ENCODE assay signal across 8 mouse cellular contexts in genomic region chr7:75863248-75863911, GRCm38 (mm10). TPM values are rescaled to one million over a fixed set of nuclear protein-coding genes. Genes with fewer than 3 reads are reported as not detected.
DNase-seq lines count a peak whose midpoint lies in the region; ATAC-seq and TF ChIP-seq lines count a peak whose summit lies in the region.
"Not testable (repeated sequence)": the region's sequence is repeated elsewhere in the genome, so short reads cannot be mapped to it uniquely, and the experiment has no call there.

No protein-coding gene starts in this region.

- peak; percentile 18 for DNase-seq in cerebellum, adult 9-11 months

- H3K9me3 ChIP-seq in erythroblast, embryonic 14.5 days (ENCODE audit: control insufficient read depth, low read length) = peaks cover 22% of the 10 kb centered on the region
- H3K9me3 ChIP-seq in kidney, embryonic 15.5 days (replicated peaks); liver, embryonic 12.5 days (replicated peaks); liver, embryonic 15.5 days (replicated peaks); stomach, embryonic 15.5 days: not testable (repeated sequence)

- H3K4me2 ChIP-seq in kidney, embryonic 15.5 days; stomach, embryonic 15.5 days: not testable (repeated sequence)
- H3K4me2 ChIP-seq in liver, embryonic 12.5 days = peak overlapping the region; percentile 38
- H3K4me2 ChIP-seq in liver, embryonic 15.5 days = peak overlapping the region; percentile 51

- H3K4me1 ChIP-seq in bone marrow, adult 2 months (ENCODE audit: control insufficient read depth, insufficient read depth, low read length); kidney, embryonic 15.5 days; stomach, embryonic 15.5 days: not testable (repeated sequence)
- peaks cover 67% of the 10 kb centered on the region for H3K4me1 ChIP-seq in erythroblast, embryonic 14.5 days (ENCODE audit: control insufficient read depth)
- peaks cover 57% of the 10 kb centered on the region for H3K4me1 ChIP-seq in liver, embryonic 12.5 days
- H3K4me1 ChIP-seq in liver, embryonic 15.5 days (replicated peaks) = peaks cover 77% of the 10 kb centered on the region

- H3K27ac ChIP-seq in bone marrow, adult 2 months (ENCODE audit: control insufficient read depth, insufficient read depth, low read depth, low read length, poor library complexity) = peak overlapping the region; percentile 5; the same call in 1 of the 2 replicates
- H3K27ac ChIP-seq in kidney, embryonic 15.5 days; stomach, embryonic 15.5 days: not testable (repeated sequence)
- peak overlapping the region; percentile 78 for H3K27ac ChIP-seq in liver, embryonic 12.5 days
- peak overlapping the region; percentile 78 for H3K27ac ChIP-seq in liver, embryonic 15.5 days (replicated peaks)

- TF ChIP-seq POLR2A in bone marrow, adult 2 months (IDR thresholded peaks at IDR 0.05; ENCODE audit: borderline replicate concordance, control insufficient read depth, low read depth, low read length) = not testable (repeated sequence)

- ATAC-seq in kidney, embryonic 15.5 days (replicated peaks; ENCODE audit: low FRiP score) = 0 out of 2 replicates have a peak, but pooled peaks have one; percentile 41
- peak; percentile 96 for ATAC-seq in liver, embryonic 12.5 days
- peak; percentile 93 for ATAC-seq in liver, embryonic 15.5 days (ENCODE audit: insufficient read depth)
- peak; percentile 77 for ATAC-seq in megakaryocyte progenitor cell, adult 5-6 weeks (replicated peaks; ENCODE audit: poor library complexity)
- ATAC-seq in stomach, embryonic 15.5 days (ENCODE audit: insufficient read depth, low FRiP score, low read depth) = peak; percentile 86

- H3K36me3 ChIP-seq in erythroblast, embryonic 14.5 days (ENCODE audit: control insufficient read depth) = peaks cover 77% of the 10 kb centered on the region
- peaks cover 40% of the 10 kb centered on the region for H3K36me3 ChIP-seq in kidney, embryonic 15.5 days
- H3K36me3 ChIP-seq in liver, embryonic 12.5 days = peaks cover 62% of the 10 kb centered on the region
- H3K36me3 ChIP-seq in liver, embryonic 15.5 days (replicated peaks) = peaks cover 61% of the 10 kb centered on the region
- H3K36me3 ChIP-seq in stomach, embryonic 15.5 days = peaks cover 20% of the 10 kb centered on the region

- not testable (repeated sequence) for TF ChIP-seq CTCF in bone marrow, adult 2 months (IDR thresholded peaks at IDR 0.05; ENCODE audit: control insufficient read depth, insufficient read depth, low read length)

- not testable (repeated sequence) for H3K9ac ChIP-seq in kidney, embryonic 15.5 days; stomach, embryonic 15.5 days
- H3K9ac ChIP-seq in liver, embryonic 12.5 days = peak overlapping the region; percentile 28
- 0 out of 2 replicates have a peak overlapping the region, but pooled peaks have one; percentile 10 for H3K9ac ChIP-seq in liver, embryonic 15.5 days

- 78% methylated on average over 5 of the region's 5 CpGs for WGBS in bone marrow, adult 2 months
- WGBS in kidney, embryonic 15.5 days = 82% methylated on average over 5 of the region's 5 CpGs
- 66% methylated on average over 5 of the region's 5 CpGs for whole genome bisulfite sequencing in liver, embryonic 12.5 days (ENCODE audit: insufficient replicate concordance)
- WGBS in liver, embryonic 15.5 days (ENCODE audit: insufficient replicate concordance) = 54% methylated on average over 5 of the region's 5 CpGs
- 77% methylated on average over 5 of the region's 5 CpGs for WGBS in stomach, embryonic 15.5 days

- H3K4me3 ChIP-seq in bone marrow, adult 2 months (replicated peaks; ENCODE audit: control insufficient read depth, low read depth, low read length); kidney, embryonic 15.5 days (replicated peaks); liver, embryonic 12.5 days; liver, embryonic 15.5 days (replicated peaks); stomach, embryonic 15.5 days (replicated peaks): not testable (repeated sequence)
- H3K4me3 ChIP-seq in erythroblast, embryonic 14.5 days (replicated peaks) = peak overlapping the region; percentile 20

- H3K27me3 ChIP-seq in erythroblast, embryonic 14.5 days (ENCODE audit: control insufficient read depth); kidney, embryonic 15.5 days; liver, embryonic 12.5 days (replicated peaks); liver, embryonic 15.5 days; stomach, embryonic 15.5 days (replicated peaks): not testable (repeated sequence)

RNA-seq across cellular contexts. Expression of gene Klhl25, which starts 15.3 kb away (rescaled TPM):
- polyA plus RNA-seq in bone marrow, adult 2 months (2011; ENCODE audit: insufficient read depth, insufficient read length, low replicate concordance, missing spikeins) = 17.1 and 24.2 TPM in 2 replicates
- 1.3 and 3.5 TPM in 2 replicates for polyA plus RNA-seq in erythroblast, embryonic 14.5 days (2012)
- 15.4 and 16.9 TPM in 2 replicates for polyA plus RNA-seq in kidney, embryonic 15.5 days (2015; fragmentation: Nextera tagmentation; extraction: Ambion mirVana)
- 12.1 and 12.2 TPM in 2 replicates for polyA plus RNA-seq in liver, embryonic 12.5 days (2016; fragmentation: Nextera tagmentation; extraction: Ambion mirVana)
- 15.5 and 19.8 TPM in 2 replicates for polyA plus RNA-seq in liver, embryonic 15.5 days (2015; fragmentation: Nextera tagmentation; extraction: Ambion mirVana)
- total RNA-seq in megakaryocyte progenitor cell, adult 5-6 weeks (2015) = 4.0 and 5.4 TPM in 2 replicates
- total RNA-seq in megakaryocyte progenitor cell, adult 5-6 weeks (2017) = 8.7 and 9.0 TPM in 2 replicates
- 11.5 TPM in 2 replicates for polyA plus RNA-seq in stomach, embryonic 15.5 days (2015; fragmentation: Nextera tagmentation; extraction: Ambion mirVana)

Comparison
In these comparisons a context has a peak if more than half of its experiments do, and no peak if none do; other contexts are left out.
1. ATAC-seq: peak in every context shown above with its lines; median percentile 96 in liver, embryonic 12.5 days; 93 in liver, embryonic 15.5 days; 86 in stomach, embryonic 15.5 days; 77 in megakaryocyte progenitor cell, adult 5-6 weeks; 41 in kidney, embryonic 15.5 days.